Mouse (Mus musculus) neutrophil, adult 5-6 weeks (primary cell): ENCODE results near the gene Grrp1. TPM values are rescaled to one million over a fixed set of nuclear protein-coding genes. Genes with fewer than 3 reads are reported as not detected.
A peak's percentile ranks its signal among the peaks of the same experiment; 100 is the strongest.

Source experiments
- ATAC-seq: fragments of 151-379, 151-347 bp; 2 replicates; pipeline ENCODE4 v1.8.0; 2017; ENCODE audit warnings: mild to moderate bottlenecking, moderate TSS enrichment; ENCODE audit not compliant: insufficient number of reproducible peaks, poor library complexity, low FRiP score, severe bottlenecking; ENCODE audit errors: extremely low read depth
- total RNA-seq: library from RNA; stranded (forward); fragments of 200-1000 nt; gene quantifications from 2 replicates; pipeline ENCODE4 v1.2.3, GENCODE M21; 2017

The Grrp1 gene
- total RNA-seq, 1 experiment from 2014 or later, result not detected

DNA sequence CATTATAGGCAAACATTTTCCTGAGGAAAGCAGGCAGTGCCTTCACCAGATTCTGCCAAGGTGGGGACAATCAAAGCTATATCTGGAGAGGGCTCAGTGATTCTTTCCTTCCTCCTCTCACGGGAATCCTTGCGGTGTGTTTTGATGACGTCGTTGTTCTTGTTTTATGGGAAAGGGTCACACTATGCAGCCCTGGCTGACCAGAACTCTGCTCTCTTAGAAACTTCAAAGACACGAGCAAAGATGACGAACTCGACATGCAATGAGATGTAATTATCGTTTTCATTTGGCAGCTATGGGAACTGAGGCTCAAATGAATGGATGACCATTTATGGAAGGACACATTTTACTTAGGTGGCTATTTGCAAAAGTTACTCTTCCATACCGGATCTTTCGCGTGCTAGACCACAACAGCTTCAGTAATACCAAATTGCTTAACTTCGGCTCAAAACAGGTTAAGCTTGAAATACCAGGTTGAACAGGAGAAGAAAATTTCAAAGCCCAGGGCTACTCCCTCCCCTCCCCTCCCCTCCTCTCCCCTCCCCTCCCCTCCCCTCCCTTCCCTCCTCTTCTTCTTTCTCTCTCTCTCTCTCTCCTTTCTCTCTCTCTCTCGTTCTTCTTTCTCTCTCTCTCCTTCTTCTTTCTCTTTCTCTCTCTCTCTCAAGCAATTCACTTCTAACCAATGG, 19.0 kb upstream of the Grrp1 start:
- ATAC-seq, result no peak

GRCm38 (mm10) chr4:134271979-134272378, 18.1 kb upstream of the Grrp1 start:
- ATAC-seq, result no peak

DNA sequence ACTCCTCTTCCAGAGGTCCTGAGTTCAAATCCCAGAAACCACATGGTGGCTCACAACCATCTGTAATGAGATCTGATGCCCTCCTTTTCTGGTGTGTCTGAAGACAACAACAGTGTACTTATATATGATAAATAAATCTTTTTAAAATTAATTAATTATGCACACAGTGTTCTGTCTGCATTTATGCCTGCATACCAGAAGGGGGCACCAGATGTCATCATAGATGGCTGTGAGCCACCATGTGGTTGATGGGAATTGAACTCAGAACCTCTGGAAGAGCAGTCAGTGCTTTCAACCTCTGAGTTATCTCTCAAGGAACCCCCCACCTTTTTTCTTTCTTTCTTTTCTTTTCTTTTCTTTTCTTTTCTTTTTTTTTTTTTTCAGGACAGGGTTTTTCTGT, 15.7 kb upstream of the Grrp1 start:
- peak; percentile 32; the same call in 1 of the 2 replicates for ATAC-seq

DNA sequence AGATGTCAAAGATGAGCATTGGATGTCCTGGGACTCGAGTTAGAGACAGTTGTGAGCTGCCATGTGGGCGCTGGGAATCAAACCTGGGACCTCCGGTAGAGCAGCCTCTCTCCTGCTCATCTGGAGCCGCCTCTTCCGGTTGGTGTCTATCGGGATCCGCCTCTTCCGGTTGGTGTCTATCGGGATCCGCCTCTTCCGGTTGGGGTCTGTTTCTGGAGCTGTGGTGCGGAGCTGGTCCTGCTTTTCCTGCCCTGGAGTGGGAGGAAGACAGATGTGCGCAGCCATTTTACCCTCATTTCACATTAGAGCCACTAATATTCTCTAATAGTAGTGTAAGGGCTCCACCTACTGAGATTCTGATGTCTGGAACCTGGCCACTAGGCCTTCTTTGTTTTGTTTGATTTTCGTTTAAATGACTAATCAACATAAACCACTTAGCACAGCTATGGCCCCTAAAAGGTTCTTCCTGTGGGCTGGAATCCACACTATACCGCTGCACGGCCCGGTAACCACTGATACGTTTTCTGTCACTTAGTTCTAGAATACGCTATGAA, 14.3 kb upstream of the Grrp1 start:
- no peak for ATAC-seq

- ATAC-seq, result no peak
These were observed 12.1 kb upstream of the Grrp1 start for GRCm38 (mm10) chr4:134265860-134266585.

DNA sequence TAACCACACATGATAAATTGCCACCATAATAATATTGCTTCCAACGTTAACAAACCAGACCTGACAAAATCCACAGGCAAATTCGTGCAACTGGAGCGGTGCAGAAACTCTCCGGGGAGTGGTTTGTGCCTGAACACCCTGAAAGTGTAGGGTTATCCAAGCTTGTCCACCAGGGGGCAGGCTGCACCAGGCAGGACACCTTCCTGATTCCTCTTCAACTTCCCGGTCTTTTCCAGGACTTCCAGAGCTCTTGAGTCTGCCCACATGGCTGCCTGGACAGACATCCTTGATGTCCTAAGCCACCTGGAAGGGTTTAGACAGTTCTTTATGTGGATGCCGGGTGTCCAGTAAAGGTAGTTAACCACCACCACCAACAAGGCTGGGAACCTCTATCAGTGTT, 9.3 kb upstream of the Grrp1 start:
- ATAC-seq, result no peak

GRCm38 (mm10) chr4:134258354-134258753, 4.4 kb upstream of the Grrp1 start:
- ATAC-seq, result no peak

GRCm38 (mm10) chr4:134257198-134258009, 3.5 kb upstream of the Grrp1 start:
- no peak for ATAC-seq

DNA sequence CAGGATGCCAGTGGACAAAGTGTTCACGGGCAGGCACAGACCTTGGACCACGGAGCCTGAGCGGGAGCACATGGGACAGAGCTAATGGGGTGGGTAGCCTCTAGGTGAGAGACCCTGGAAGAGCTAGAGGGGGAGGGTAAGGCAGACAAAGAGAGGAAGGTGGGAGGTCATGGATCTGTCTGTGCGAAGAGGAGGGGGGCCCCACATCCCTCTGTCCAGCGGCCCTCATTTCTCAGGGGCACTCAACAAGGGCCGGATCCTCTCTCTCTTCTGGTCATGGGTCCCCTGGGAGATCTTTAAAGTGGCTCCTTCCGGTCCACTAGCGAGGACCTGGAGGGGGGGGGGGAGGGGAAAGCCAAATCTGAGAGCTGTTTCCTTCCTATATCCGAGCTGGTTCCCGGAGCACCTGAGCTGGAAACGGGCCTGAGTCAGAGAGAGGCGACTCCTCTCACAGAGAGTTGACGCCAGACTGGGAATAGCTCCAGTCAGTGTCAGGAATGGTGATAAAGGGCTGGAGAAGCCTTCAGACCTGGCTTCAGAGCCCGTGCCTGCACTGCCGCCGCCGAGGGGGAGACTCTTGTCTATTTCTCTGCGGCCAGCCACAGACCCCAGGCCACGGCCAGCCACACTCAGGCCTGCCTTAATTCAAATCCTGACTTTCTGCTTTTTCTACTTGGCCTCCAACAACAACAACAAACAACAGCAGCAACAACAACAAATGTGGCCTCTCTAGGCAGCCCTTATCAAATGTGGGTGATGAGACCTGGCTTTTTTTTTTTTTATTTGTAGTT, 2.7 kb upstream of the Grrp1 start:
- ATAC-seq, result no peak

GRCm38 (mm10) chr4:134255854-134256253, 1.9 kb upstream of the Grrp1 start:
- ATAC-seq, result no peak

DNA sequence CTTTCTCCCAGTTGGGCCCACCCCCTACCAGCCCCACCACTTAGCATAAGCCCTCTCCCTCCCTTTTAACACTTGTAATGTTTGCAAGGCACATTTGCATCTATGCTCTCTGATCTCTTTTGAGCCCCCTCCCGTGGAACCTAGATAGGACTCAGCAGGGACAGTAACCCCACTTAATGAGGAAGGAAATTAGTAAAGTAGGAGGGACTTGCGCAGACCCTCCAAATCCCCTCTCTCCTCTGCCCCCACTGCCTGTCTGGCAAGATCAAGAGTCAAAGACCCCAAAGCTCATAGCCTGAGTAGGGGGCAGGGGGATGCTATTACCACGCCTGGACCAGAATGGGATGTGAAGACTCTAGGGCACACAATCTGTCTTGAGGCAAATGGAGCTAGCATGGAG, 929 bp upstream of the Grrp1 start:
- ATAC-seq, result no peak

GRCm38 (mm10) chr4:134252911-134253721, 790 bp downstream of the Grrp1 start:
- no peak for ATAC-seq

DNA sequence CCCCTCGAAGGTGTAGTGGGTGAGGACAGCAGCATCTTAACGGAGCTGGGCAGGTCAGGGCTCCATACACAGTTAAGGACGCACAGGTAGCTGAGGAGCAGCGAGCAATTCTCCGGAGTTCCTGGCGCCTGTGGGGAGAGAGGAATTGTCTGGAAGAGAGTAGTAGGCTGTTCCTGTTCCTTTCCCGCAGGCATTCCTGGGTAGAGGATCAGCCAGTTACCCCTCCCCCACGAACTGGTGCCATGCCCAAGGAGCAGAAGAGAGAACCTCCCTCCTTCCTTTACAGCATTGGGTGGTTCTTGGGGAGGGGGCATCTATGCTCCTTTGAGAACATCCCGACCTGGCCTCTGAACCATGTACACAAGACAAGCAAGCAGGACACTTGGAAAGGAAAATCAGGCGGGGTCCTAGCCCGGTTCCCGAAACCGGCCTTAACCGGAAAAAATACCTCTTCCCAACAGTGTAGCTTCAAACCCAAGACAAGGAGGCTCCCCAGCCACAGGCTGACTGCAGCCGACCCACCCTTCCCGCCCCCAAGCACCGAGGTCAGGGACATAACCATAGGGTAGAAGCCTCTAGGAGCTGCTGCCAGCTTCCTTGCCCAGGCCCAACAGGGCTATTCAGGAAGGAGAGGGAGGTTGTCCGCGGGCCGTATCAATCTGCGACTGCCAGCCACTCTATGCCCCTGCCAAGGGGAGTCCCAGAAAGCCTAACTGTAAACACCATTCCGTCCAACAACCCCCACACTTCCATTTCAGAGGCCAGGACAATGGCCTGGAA, 1.6 kb downstream of the Grrp1 start:
- no peak for ATAC-seq

GRCm38 (mm10) chr4:134251241-134252130, 2.4 kb downstream of the Grrp1 start:
- no peak for ATAC-seq

- ATAC-seq, result no peak
These were observed 3.0 kb downstream of the Grrp1 start for GRCm38 (mm10) chr4:134250930-134251240.

DNA sequence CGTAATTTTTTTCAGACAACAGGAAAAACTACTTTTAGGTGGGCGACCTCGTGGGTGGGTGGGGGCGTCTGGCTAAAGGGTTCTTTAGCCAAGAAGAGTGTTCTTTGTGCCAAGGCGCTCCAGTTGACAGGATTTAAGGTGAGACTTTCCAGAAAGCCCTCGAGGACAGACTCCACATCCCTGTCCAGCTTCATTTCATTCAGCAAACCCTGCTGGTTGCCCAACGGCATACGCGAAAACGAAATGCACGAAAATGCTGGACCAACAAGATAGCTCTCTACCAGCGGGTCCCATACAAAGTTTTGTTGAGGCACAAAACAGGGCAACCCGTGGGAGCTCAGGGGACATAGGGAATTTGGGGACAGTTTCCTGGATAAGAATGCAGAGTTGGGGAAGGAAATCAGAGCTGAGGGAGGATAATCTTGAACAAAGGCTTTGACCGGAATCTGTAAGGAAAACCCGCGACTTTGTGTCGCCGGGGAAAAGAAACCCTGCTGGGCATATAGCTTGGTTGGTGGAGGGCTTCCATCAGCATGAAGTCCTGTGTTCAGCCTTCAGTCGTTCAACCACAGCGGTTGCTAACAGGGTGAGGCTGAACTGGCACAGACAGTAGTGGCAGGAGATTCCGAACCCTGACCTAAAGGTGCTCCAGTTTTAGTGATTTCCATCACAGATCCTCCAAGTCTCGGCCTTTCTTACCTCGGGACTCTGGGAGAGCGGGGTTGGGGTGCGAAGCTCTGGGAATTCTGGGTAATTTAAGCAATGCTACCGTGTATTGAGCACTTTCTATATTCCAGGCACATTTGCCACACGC, 3.6 kb downstream of the Grrp1 start:
- ATAC-seq, result no peak
